Mouse (Mus musculus) inflammation-experienced regulatory T-cells (primary cell): ENCODE measurements around the gene D1Pas1. TPM values are rescaled to one million over a fixed set of nuclear protein-coding genes. Genes with fewer than 3 reads are reported as not detected.

ENCODE experiments used
- polyA plus RNA-seq, 2 experiments: library from polyadenylated mRNA; unstranded; fragments of 100-300 nt; shearing (Covaris generic); gene quantifications; one replicate each; pipeline ENCODE4 v1.2.1; 2017

D1Pas1 gene
- polyA plus RNA-seq = not detected

GRCm38 (mm10) chr1:186967201-186967812 lies at the start of gene D1Pas1:
Gene D1Pas1 (plus strand): TSS chr1:186967416.

Other genes starting within 250 kb of the D1Pas1 start
- 10 to 100 TPM; 29.2 to 58.9 TPM for gene Rrp15, start 218.1 kb upstream of the D1Pas1 start, polyA plus RNA-seq
- 1 to 10 TPM in 1 of 2 experiments, under 1 TPM in 1; 0.39 to 1.0 TPM for gene Spata17, start 248.0 kb downstream of the D1Pas1 start, polyA plus RNA-seq
- 10 to 100 TPM; 28.5 to 28.8 TPM for gene Gpatch2, start 248.1 kb downstream of the D1Pas1 start, polyA plus RNA-seq